Mouse (Mus musculus) right cerebral cortex, postnatal 10 days (tissue): ENCODE results near the gene Fgfr2.
A peak's percentile ranks its signal among the peaks of the same experiment; 100 is the strongest.
"Not testable (repeated sequence)": the region's sequence is repeated elsewhere in the genome, so short reads cannot be mapped to it uniquely, and the experiment has no call there.

ENCODE experiments used
- DNase-seq, 2 experiments: peaks; one replicate each; pipeline ENCODE4 v3.0.0; 2021; ENCODE audit warnings: low spot score in 2 of 2

Gene Fgfr2

DNA sequence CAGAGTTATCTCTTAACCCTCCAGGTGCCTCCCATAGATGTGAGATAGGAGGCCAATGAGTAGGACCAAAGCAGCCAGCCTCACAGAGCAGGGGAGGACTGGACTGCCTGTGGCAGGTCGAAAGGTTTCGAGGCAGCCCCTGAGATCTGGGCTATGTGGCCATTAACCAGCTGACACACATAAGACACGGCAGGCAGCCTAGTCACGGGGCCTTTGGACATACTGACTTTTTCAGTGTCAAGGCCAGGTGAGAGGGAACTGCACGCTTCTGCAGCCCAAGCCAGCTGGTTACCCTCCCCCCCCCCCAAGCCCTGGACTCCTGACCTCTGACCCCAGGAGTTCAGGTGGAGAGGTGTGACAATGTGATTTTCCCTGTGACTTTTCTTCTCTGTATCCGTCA is 458.3 kb downstream of the Fgfr2 start:
- no peak for DNase-seq

DNA sequence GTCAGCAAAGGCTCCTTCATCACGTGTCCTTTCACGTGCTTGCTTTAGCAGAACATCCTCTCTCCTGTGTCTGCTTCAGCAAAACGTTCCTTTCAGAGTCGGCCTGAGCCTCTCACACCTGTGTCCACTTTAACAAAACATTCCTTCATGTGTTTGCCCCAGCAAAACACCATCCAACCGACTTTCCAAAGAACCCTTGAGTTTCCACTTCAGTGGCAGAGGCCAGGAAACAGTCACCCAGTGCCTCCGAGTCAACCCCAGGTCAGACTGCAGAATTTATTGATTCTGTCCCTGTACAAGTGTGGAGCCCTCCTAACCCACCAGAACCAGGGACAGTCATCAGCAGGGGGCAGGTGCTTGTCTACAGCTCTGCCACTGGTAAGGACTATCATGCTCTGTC is 460.3 kb downstream of the Fgfr2 start:
- DNase-seq = not testable (repeated sequence)

DNA sequence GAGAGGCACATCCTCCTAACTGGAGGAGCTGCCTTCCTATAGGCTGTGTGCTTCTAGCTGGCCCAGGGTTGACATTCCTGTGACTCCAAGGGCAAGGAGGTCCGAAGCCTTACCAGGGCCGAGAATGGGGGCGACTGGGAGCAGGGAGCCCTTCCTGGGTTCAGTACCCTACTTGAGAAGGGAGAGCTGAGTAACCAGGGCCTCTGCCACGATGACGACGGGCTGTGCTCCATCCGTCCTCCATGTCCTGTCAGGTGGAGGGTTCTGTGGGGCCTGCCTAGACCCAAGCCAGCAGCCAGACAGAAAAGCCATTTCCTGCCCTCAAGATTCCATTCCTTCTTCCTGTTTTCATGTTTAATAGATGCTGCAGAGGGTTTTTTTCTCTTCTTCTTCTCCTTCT is 463.5 kb downstream of the Fgfr2 start:
- DNase-seq = no peak

GRCm38 (mm10) chr7:132658688-132659087 is 464.5 kb downstream of the Fgfr2 start:
- DNase-seq = no peak

DNA sequence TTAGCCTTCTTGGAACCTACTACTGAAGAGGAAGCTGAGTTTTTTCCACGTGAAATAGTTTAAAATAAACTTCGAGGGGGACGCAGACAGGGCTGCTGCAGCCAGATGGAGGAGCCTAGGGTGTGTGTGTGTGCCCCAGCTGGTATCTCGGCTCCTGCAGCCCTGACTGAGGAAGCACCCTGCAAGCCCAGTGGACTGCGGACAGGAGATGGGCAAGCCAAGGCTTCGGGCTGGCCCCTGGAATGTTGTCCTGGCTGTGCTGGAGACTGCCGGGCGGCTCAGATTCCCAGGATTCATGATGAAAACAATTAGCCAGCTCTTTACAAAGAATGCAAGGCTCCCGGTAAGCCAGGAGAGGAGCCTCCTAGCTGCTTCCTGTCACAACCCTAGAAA is 465.1 kb downstream of the Fgfr2 start:
- DNase-seq = no peak

DNA sequence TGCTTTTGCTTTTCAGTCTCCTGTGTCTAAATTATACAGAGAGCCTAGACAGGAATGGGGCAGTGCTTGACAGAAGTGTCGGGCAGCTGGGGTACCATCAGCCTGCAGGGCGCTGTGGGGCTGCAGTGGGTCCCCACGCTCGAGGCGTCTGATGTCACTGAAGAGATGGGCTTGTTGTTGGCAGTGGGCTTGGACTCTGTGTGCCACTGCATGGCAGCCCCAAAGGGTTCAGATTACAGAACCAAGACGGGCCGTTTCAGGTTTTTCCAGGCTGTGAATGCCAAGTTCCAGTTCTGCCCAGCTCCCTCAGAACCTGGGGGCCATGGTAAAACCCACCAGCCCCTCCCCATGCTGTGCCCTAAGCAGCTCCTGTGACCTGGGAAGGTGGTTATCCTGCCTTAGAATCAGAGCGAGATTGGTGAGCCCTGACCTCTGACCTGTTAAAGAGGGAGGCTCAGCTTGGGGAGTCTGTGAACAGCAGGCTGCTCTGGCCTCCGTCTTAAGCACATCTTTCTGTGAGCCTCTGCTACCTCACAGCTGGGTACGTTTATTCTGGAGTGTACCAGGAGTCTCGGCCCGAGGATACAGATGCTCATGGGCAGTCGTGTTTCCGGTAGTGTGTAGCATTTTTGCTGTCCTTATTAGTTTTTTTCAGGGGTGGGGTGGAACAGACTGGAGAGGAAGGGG is 465.6 kb downstream of the Fgfr2 start:
- no peak for DNase-seq

- peak; percentile 80 to 90 for DNase-seq
These were observed 466.6 kb downstream of the Fgfr2 start for GRCm38 (mm10) chr7:132656548-132656947.

GRCm38 (mm10) chr7:132656075-132656474 is 467.1 kb downstream of the Fgfr2 start:
- peak; percentile 87 to 94 for DNase-seq

DNA sequence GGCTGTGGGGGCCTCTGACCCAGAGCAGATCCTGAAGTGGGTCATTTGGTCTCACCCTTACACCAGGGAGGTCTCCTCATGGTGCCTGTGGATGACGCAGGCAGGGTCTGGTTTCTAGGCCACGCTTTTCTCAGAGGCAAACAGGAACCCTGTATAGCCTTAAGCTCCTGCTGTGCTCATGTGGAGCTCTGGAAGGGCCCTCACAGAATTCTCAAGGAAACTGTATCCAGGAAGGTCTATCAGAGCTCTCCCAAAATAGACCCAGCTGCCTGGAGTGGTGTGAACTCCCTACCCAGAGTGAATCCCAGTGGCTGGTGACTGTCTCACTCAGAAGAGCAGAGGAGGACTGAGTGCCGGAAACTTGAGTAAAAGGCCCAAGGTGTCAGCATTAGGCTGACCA is 468.7 kb downstream of the Fgfr2 start:
- no peak for DNase-seq

GRCm38 (mm10) chr7:132646514-132646913 is 476.6 kb downstream of the Fgfr2 start:
- no peak for DNase-seq

DNA sequence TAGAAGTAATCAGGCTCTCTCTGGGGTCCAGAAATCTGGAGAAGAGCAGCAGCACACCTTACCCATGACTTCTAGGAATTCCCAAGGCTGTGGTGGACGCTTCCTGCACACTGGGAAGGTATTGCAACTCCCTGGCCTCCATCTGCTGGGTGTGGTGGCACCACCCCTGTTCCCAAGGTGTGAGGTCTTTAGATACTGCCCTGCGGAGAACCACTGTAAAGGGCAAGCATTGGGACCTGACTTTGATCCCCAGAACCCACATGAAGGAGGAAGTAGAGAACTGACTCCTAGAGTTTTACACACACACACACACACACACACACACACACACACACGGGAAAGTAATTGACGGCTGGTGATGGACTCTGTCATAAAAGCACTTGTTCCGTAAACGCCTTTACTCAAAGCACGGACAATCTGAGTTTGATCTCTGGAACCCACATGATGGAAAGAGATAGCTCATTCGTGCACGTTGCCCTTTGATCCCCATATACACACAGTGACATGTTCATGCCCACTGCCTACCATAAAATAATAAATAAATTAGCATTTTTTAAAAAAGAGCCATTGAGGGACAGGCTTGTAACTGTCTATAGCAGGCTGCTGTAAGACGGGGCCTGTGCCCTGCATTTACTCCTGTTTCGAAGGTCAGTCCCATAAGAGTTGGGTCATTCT is 478.4 kb downstream of the Fgfr2 start:
- no peak for DNase-seq

GRCm38 (mm10) chr7:132641606-132642005 is 481.5 kb downstream of the Fgfr2 start:
- DNase-seq = no peak

DNA sequence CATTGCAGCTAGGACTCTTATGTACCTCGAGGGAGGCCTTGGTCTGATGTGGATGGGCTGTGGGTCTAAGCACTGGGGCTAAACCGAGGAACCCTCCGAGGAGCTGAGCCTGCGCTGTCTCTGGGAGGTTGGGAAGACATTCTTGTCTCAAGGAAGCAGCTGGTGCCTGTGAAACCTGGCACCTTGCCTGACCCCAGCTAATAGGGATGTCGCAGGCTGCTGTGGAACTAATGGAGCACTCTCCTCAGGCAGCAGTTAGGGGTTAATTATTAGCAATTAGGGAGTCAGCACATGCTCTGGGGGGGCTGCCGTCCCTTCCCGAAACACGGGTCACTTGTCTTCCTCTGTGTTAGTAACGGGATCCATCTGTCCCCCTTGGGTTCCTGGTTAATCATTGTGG is 482.2 kb downstream of the Fgfr2 start:
- DNase-seq = peak; percentile 72 to 74

GRCm38 (mm10) chr7:132638446-132639087 is 484.6 kb downstream of the Fgfr2 start:
- no peak for DNase-seq

- no peak for DNase-seq
These were observed 485.9 kb downstream of the Fgfr2 start for GRCm38 (mm10) chr7:132637292-132637691.

DNA sequence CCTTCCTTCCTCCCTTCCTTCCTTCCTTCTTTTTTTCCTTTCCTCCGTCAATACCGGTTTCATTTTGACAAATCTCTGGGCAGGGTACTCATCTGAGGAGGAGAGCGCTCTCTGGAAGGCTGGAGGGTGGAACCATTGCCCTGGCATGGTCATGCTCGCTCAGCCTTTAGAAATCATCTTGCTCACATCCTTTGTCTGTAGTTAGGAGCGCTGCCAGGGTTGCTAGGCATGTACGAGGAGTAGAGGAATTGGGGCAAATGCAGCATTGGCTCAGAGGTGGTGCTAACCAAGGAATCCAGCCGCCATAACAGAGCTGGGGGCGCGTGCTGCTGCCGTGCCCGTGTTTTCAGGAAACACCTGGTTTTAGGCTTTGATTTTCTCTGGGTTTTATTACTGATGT is 491.8 kb downstream of the Fgfr2 start:
- peak; percentile 83 to 87 for DNase-seq

GRCm38 (mm10) chr7:132627448-132627847 is 495.7 kb downstream of the Fgfr2 start:
- DNase-seq = no peak

- no peak for DNase-seq
These were observed 497.0 kb downstream of the Fgfr2 start for GRCm38 (mm10) chr7:132626174-132626573.

GRCm38 (mm10) chr7:132624161-132624560 is 499.0 kb downstream of the Fgfr2 start:
- no peak for DNase-seq

DNA sequence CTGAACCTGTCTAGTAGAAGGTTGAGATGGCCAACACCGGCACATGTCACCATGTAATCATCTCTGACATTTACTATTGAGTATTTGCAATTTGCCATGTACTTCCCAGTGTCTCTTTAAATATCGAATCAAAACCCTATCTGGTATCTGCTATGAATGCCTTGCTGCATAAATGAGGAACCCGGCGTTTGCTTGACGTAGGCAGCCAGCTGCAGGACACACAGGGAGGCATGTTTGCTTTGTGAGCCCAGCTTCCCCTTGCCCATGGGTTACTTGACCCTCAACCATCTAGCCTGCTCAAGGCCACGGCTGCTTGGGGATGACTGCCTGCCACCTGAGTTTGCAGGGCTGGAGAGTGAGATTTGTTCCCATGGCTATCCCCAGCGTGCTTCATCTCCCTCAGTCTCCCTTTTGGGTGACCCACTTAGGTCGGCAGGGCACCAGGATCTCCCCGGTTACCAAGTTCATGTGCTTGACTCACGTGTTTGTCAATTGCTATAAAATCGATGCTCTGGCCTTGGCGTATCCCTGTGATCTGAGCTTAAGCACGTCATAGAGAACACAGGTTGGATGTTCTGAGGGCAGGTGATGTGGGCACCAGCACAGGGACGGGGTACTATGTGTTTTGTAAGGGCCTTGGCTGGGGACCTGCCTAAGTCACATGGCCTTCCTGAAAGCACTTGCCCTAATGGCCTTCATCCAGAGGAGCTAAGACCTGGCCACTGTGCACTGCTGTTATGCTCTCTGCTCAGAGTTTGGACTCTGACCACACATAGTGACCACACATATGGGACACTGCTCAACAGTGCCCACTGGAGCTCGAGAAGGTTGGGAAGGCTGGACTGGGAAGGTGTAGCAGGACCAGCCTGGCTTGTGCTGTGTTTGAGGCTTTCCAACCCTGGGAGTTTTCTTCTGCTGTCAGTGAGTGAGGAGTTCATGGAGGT is 502.9 kb downstream of the Fgfr2 start:
- no peak for DNase-seq

DNA sequence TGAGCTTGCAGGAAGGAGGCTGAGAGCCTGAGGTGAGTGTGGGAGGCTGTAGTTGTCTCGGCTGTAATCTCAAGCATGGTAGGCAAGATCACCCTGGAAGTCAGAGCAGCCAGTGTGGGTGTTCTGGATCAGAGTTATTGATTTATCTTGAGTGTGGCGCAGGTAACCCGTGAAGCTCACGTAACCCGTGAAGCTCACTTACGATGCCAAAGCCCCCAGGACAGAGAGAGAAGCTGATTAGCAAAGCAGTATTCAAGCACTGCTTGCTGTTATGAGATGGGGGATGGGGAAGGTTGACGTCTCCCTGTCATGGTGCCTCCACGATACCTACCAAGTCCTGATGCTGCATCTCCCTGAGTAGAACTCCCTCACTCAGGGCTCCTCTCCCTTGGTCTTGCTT is 503.6 kb downstream of the Fgfr2 start:
- no peak for DNase-seq

GRCm38 (mm10) chr7:132617021-132617564 is 506.1 kb downstream of the Fgfr2 start:
- DNase-seq = no peak
